Mouse (Mus musculus): Measurements from ENCODE around the gene Rsph1.

Rsph1 gene

DNA sequence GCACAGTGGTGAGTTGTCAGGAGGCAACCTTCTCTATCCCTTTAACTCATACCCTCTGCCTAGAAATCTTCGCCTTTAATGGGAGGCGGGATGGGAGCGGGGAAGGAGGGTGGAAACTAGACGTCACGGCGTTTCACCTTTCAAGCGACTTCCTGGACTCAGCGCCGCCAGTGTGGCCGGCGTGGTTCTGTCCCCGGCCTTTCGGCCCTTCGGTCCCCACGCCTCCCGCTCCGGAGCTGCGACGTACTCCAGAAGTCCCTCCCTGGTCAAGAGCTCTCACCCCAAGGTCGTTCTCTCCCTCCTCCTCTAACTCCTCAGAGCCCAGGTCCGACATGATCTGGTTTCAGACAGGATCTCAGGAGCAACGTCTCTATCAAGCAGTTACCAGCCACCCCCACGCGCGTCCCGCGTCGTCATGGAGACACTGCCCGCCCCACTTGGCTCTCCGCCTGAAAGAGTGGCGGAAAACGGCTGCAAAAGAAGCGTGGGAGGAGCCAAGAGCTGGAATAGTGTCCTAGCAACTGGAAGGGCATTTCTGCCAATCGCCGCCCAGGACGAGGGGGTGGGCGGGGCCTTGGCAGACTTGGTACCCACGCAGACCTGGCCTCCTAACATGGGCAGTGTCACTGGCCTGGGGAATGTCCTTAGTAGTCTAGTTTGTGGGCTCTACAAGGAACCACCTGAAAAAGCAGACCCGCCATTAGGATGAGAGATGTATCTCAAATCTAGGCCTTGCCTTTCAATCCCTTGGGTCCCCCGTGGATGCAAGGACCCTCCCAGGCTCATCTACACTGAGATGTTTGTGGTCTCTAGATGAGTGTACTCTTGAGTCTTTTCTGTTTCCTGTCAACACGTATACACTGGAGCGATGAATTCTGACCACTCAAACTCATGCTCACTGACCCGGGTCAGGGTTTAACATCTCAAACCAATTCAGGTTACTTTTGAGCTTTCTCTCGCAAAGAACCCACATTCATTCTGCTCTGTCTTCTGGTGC, at the start of gene Rsph1:
Gene Rsph1 (minus strand): TSS at position 462 of the 997 bp plus-strand sequence.
- in situ Hi-C loops (cut with MboI; ENCODE audit: unreplicated experiment in 2 of 2): loop anchor here (5.0 to 10.0 kb wide), 2 partner anchors 150 to 262 kb away; partner anchors contain the start of gene Tff3 (in 1 of the 2)

DNA sequence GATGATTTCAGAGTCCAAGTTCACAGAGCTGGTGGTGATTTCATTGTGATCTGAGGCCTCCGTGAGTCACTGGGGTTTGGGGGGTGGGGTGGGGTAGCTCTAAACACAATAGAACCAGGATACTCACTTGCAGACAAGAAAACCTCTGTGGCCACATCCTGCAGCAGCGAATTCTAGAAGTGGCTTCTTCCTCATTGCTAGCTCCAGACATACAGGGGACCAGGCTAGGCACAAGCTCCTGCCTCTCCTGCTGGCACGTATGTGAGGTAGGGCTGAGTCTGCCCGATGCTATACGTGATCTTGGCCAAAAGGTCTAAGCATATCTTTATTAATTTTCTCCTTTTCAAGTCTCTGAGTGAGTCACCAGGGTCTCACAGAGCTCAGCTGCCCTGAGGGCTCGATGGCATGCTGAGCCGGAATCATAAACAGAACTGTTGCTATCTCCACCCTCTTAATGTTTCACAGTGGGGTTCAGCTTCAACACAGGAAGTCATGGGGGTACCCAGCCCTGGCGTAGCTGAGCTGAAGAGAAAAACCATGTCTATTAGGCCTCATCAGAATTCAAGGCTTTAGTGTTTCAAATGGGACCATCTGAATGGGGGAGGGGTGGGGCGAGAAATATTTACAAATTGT, 49.2 kb upstream of the Rsph1 start:
- in situ Hi-C loops (cut with MboI; ENCODE audit: unreplicated experiment in 2 of 2): no loop called here

DNA sequence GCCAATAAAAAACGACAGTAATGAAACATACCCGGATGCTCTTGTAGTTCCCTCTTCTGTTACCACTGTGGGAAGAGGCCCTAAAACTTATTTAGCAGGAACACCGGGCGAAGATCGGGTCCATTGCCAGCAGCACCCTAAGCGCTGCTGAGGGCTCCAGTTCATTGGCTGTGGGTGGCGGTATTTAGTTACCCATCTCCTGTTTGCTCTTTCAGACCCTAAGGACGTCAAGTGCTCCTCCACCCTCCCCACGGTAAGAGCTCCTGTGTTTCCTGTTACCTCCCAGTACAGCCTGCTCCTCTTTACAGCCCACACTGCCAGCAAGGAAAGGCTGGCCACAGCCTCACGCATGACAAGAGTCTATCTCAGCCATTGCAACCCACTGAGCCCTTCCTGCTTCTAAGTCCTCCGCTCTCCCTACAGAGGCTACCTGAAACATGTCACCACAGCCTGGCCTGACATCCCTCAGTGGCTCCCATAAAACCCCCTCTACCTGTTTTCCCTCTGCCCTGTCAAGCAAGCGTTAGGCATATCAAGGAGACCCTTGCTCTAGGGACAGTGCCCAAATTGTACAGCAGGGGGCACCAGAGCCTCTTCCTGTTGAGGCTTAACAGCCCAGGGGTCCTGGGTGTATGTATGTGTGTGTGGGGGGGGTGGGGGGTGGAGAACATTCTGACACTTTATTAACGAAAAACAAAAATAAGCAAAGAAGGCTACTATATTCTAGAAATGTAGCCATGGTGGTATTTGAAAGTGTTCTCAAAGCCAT, 48.5 kb upstream of the Rsph1 start:
- in situ Hi-C loops (cut with MboI; ENCODE audit: unreplicated experiment in 2 of 2): no loop called here

DNA sequence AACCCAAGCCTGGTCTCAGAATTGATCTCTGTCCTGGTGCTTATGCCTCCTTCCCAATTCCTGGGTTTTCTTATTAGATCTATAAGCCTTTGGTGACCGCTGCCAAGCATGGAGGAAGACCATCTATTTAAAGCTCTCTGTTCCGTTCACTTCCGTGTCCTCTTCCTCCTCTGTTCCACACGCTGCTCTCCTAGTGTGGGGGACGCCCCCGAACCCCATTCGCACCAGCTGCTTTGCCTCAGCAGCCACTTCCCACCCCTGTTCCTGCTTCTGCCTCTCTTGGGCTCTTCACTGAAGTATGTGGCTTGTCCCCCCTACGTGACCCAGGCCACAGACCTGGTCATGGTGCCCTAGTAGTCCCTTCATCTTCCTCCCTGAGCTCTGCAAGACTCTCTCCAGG, 47.0 kb upstream of the Rsph1 start:
- in situ Hi-C loops (cut with MboI; ENCODE audit: unreplicated experiment in 2 of 2): no loop called here

DNA sequence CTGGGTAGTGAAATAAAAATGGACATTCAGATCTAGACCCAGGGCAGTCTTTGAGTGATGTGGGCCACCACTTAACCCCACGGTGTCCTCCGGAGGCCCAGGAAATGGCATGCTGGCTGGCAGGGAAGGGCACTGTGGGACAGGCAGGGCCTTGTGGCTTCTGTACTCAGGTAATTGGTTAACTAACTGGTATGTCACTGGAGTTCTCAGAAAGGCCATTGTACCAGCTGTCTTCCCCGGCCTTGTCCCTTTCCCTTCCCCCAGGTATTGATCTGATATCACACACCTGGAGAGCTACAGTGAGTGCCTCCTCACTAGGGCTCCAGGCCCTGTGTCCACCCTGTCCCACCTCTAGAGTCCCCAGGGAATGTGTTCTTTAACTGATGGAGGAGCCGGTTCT, 46.2 kb upstream of the Rsph1 start:
- in situ Hi-C loops (cut with MboI; ENCODE audit: unreplicated experiment in 2 of 2): no loop called here

DNA sequence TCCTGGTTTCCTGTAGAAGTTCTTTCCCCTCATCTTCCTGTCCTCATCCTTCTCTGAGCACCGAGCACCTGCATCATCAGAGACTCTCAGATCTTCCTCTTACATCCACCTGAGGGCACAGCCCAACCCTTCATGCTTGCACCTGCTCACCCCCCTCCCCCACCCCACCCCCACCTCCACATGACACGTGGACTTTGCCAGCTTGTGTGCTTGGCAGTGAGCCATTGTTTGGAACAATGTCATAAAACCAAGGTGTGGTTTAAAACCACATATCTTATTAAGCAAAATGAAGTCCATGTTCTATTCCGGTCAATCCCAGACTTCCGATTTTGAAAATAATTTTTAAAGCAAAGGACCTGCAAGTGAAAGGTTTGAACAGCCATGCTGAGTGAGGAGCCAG, 45.3 kb upstream of the Rsph1 start:
- in situ Hi-C loops (cut with MboI; ENCODE audit: unreplicated experiment in 2 of 2): no loop called here

DNA sequence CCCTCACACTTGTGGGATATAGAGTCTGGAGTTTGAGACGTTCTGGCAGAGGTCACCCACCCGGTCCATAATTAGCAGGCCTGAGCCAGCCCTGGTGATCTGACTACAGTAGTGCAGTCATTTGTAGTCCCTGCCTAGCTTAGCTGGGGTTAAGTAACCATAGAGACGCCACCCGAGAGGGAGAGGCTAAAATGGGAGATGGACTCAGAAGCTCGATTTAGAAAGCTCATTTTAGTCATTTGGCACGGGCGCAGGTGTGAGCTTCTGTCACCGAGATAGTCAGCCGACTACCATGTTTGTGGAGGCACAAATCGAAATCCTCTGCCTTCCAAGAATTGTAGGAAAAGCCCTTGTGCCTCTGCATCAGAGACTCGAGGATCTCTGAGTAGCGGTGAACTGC, 44.2 kb upstream of the Rsph1 start:
- in situ Hi-C loops (cut with MboI; ENCODE audit: unreplicated experiment in 2 of 2): no loop called here

DNA sequence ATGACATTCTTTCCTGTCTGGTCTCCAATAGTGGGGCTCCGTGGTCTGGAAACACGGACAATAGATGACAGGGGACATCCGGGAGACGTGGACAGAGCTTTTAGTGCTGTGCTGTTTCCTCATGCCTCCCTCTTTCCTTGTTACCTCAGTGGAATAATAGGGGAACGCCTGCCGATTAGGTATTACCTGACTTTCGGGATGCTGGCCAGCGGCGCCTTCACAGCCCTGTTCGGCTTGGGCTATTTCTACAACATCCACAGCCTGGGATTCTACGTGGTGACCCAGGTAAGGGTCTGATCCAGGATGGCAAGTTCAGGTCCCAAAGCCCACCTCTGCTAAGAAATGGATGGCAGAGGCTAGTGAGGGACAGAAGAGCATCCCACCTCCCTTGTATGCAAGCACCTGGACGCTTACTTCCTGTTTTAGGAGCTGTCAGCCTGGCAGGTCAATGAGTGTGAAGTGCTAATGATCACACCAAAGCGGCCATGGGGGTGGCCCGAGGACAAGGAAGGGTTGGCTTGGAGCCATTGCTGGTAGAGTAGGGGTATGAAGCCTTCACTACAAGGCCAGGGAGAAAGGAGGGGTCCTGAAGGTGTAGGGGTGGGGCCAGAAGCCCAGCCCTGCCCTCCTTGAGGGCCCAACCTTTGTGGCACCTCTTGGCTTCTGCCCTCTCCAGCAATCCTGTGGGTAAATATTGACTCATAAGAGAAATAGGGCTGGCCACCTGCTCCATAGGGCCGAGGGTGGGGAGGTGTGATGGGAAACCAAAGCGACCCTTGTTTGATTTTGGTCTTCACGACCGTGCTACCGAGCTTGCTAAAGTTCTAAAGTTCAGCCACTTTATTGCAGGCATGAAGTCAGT, 42.0 kb upstream of the Rsph1 start:
- in situ Hi-C loops (cut with MboI; ENCODE audit: unreplicated experiment in 2 of 2): no loop called here

DNA sequence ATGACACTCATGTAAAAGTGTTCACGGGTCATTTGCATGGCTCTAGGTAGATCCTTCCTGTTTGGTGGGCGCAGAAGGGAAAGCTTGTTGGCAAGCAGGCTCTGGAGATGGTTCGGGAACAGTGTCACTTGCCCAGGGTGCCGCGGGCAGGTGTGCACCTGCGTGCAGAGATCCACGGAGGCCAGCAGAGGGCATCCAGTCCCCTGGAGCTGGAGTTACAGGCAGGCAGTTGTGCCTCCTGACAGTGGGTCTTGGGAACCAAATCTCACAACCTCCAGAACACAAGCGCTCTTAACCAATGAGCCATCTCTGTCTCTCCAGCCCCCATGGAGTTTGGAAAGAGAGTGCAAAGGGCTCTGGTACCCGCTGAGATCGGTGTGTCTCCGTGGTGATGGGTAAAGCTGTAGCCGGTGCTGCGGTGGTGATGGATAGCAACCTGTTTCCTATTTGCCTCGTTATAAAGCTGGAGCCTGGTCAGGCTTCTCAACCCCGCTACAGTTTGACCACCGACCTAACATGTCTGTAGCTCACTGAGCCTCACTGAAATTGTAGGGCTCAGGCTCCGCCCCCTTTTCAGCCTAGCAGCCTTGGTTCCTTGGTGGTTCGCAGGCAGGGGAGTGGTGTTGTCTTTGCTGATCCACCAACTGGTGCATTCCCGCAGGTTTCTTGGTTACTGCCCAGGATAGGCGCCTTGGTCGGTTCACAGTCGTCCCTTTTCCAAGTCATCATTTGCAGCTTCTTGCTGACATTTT, 40.5 kb upstream of the Rsph1 start:
- in situ Hi-C loops (cut with MboI; ENCODE audit: unreplicated experiment in 2 of 2): no loop called here

DNA sequence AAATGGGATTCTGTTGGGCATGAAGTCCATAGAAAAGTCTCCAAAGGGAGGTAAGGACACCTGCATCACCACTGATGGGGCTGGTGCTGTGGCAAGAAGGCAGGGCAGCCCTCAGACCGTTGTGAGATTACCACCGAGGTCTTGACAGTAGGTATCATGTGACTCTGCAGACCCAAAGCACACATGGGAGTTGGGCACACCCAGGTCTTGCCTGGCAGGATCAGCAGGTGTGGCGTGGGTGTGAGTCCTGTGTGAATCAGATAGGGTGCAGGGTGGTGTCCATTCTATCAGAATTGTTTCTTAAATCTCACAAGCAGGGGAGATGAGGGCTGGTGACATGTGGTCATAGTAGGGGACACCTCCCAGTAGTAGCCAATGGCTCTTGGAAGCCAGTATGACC, 39.8 kb upstream of the Rsph1 start:
- in situ Hi-C loops (cut with MboI; ENCODE audit: unreplicated experiment in 2 of 2): no loop called here

DNA sequence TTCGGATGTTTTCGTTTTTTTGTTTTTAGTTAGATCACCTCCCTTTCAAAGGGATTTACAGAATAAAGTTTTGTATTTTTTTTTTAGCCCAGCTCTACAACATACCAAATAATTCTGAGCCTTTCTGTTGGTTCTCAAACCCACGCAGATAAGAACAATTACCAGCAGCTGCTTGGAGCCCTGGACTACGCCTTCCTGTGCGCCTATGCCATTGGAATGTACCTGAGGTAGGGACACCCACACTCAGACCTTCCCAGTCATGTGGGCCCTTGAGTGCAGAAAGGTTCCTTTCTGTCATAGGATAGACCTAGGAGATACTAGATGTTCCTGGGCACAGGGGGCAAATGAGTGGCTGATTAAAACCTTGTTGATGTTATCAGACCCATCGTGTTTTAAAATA, 38.8 kb upstream of the Rsph1 start:
- in situ Hi-C loops (cut with MboI; ENCODE audit: unreplicated experiment in 2 of 2): no loop called here

DNA sequence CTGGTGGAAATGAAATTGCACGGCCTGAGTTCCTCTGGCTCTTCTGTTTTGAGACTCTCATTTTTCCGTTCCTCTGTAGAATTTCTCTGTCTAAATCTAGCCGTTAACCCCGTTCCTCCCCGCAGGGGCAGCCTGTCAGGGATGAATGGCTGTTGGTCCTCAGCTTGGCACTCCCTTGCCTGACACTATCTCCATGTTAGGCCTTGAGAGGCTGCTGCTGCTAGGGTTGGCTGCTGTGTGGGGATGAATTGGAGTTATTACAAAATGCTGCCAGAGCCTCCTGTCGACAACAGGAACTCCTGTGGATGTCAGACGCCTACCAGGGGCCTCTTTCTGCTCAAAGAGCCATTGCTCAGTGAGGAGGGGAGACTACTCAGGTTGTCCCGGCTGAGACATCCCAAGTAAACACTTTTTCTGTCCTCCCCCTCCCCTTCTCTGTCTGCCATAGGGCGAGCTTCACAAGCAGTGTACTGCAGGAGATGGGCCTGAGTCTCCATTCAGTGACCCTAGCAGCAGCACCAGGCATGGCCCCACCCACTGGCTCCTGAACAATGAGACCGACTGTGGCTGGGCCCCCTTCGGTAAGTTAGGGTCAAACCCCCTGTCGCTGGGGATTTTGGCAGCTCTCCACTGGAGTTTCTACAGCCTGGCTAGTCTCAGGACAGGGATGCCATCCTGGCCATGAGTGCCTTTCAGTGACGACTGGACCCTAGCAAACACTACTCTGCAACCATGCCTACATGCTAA, 38.0 kb upstream of the Rsph1 start:
- in situ Hi-C loops (cut with MboI; ENCODE audit: unreplicated experiment in 2 of 2): no loop called here

DNA sequence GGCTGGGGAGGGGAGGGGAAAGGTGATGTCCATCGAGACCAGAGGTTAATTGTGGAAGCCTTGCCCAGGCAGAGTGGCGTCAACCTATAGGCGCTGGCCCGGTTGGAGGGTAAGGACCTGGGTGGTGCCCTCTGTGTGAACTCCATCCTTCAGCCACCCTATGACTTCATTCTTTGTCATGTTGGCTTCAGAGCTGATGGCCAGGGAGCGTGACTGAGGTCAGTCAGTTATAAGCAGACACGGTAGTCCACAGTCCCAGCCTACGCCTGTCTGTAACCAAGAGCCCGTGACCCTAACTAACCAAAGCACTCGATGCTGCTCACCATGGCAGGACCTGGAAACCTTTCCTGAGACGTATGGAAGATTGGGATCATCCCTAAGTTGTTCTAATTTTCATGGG, 35.5 kb upstream of the Rsph1 start:
- in situ Hi-C loops (cut with MboI; ENCODE audit: unreplicated experiment in 2 of 2): no loop called here

DNA sequence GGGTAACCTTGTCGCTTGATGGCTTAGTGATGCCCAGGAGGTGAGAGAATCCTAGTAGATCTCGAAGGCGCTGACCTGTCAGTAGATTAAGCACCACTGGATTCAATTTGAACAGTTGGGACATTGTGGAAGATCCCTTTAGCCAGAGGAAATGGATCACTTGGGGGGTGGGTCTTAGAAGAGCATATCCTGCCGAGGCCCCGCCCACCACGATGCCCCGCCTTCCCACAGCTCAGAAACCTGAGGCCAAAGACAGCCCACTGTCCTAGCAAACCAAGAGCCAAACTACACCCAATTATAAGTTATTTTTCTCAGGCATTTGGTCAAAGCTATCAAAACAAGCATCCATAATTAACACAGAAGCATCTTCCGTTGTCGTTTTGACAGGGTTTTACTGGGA, 33.9 kb upstream of the Rsph1 start:
- in situ Hi-C loops (cut with MboI; ENCODE audit: unreplicated experiment in 2 of 2): no loop called here

DNA sequence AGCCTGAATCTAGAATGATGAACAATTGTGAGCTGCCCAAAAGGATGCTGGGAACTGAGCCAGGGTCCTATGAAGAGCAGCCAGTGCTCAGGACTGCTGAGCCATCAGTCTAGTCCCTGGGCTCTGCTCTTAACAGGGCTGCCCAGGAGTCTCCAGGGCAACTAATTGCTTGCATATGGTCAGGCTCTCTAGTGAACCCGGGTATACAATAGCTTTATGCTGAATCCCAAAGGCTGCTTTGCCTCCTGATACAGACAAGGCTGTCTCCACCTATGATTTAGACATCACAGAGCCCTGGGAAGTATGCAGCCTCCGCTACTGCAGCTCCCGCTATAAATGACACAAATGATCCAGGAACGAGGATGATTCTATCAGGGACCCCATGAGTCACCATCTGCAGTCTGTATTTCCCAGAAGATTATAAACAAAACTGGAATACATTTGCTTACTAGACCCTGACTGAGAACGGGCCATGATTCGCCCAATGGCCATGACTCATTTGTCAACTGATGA, 32.2 kb upstream of the Rsph1 start:
- in situ Hi-C loops (cut with MboI; ENCODE audit: unreplicated experiment in 2 of 2): no loop called here

DNA sequence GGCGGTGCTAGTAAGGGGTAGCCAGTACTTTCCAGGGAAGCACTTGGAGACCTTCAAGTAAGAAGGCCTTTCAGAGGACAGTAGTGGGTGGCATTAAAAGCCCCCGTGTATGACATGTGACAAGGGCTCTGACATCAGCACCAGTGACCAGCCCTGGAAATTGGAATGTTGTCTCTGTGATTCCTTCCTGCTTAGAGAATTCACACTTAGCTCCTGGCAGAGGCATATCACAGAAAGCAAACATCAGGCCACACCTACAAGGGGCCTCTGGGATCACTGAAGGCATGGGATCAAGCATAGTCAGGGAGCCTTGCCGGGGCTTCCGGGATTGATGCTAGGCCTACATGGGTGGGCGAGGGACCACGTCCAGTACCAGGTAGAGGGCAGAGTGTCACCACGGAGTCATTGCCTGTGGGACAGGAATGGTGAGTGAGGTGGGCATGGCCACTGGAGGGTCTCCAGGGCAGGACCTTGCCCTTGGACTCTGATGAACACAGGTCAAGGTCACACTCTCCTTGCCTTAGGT, 31.2 kb upstream of the Rsph1 start:
- in situ Hi-C loops (cut with MboI; ENCODE audit: unreplicated experiment in 2 of 2): no loop called here

DNA sequence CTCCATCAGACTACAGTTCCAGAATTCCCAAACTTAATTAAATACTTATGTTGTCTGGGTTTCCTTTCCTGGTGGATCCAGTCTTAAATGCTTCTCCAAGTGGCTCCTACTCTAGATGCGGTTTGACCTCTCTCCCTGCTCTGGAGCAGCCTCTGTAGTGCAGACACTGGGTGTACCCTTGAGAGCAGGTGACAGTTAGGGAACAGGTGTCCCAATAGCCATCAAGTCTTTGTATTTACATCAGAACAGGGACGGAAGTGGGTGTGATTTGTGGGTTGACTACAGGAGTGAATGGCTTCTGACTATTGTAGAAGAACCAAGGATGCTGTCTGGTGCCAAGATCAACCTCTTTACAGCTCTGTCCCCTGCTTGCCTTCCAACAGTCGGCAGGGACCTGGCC, 30.6 kb upstream of the Rsph1 start:
- in situ Hi-C loops (cut with MboI; ENCODE audit: unreplicated experiment in 2 of 2): no loop called here

DNA sequence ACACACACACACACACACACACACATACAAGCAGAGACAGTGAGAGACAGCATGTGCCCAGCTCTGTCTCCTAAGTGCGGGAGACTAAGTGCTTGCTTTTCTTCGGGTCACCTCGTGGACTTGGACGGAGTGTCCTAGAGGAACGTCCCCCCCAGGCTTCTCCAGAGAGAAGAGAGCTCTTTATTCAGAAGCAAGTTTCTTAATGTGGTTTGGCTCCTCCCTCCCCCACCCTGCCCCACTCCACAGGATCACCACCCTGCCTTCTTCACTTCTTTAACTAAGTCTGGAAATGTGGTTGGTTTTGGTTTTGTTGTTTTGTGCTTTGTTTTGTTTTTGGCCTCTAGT, 28.6 kb upstream of the Rsph1 start:
- in situ Hi-C loops (cut with MboI; ENCODE audit: unreplicated experiment in 2 of 2): no loop called here
